Mouse (Mus musculus) G1E (cell line): Measurements from ENCODE around the gene Zswim3. TPM values are rescaled to one million over a fixed set of nuclear protein-coding genes. Genes with fewer than 3 reads are reported as not detected.
A peak's percentile ranks its signal among the peaks of the same experiment; 100 is the strongest.

Experiments used
- ATAC-seq: 2 replicates; pipeline ENCODE4 v1.8.0; 2016; ENCODE audit warnings: mild to moderate bottlenecking; ENCODE audit not compliant: insufficient number of reproducible peaks, poor library complexity, low FRiP score, severe bottlenecking; ENCODE audit errors: extremely low read depth
- DNase-seq: peaks from one replicate; pipeline ENCODE4 v3.0.0; 2012; ENCODE audit warnings: low spot score
- H3K27me3 ChIP-seq: 2 replicates; pipeline ENCODE4 v1.6.1; 2012; ENCODE audit warnings: mild to moderate bottlenecking, low read length, inconsistent platforms; ENCODE audit not compliant: insufficient read depth
- H3K36me3 ChIP-seq: replicated peaks from 2 replicates; pipeline ENCODE3; 2012; ENCODE audit warnings: mild to moderate bottlenecking, inconsistent platforms
- H3K4me1 ChIP-seq: 2 replicates; pipeline ENCODE4 v1.6.1; 2012; ENCODE audit warnings: low read depth, low read length, inconsistent platforms, mixed read lengths; ENCODE audit not compliant: insufficient read depth
- H3K4me3 ChIP-seq: 2 replicates; pipeline ENCODE4 v1.5.1; 2012; ENCODE audit warnings: low read depth, mild to moderate bottlenecking, inconsistent platforms, low read length, moderate library complexity, mixed read lengths
- H3K9me3 ChIP-seq: replicated peaks from 2 replicates; pipeline ENCODE4 v1.6.1; 2012; ENCODE audit warnings: inconsistent platforms
- CTCF ChIP-seq: IDR thresholded peaks from 2 replicates; pipeline ENCODE4 v1.5.1; 2012; ENCODE audit warnings: low read depth, low read length, inconsistent platforms, mixed read lengths
- GATA1 ChIP-seq: IDR thresholded peaks from 2 replicates; pipeline ENCODE4 v1.6.1; 2012; ENCODE audit warnings: borderline replicate concordance, low read length, inconsistent platforms, mixed read lengths
- GATA2 ChIP-seq: IDR thresholded peaks from 2 replicates; pipeline ENCODE4 v1.6.1; 2012; ENCODE audit warnings: low read depth, low read length, inconsistent platforms, borderline replicate concordance
- POLR2AphosphoS5 ChIP-seq: IDR thresholded peaks from 2 replicates; pipeline ENCODE4 v1.6.1; 2012; ENCODE audit warnings: low read depth, low read length, inconsistent platforms; ENCODE audit not compliant: insufficient replicate concordance
- TAL1 ChIP-seq: conservative IDR thresholded peaks from 2 replicates; pipeline ENCODE4 v1.6.1; 2012; ENCODE audit warnings: low read depth, low read length, inconsistent platforms, mixed read lengths
- polyA plus RNA-seq: library from polyadenylated mRNA; stranded (reverse); fragments of >175 nt; gene quantifications from 2 replicates; pipeline ENCODE4 v1.2.3, GENCODE M21; 2012
- total RNA-seq, 2 experiments: library from RNA; stranded (forward) in 1 of 2; stranded (reverse) in 1 of 2; fragments of 200-1000 nt in 1 of 2; fragments of >200 nt in 1 of 2; fragmentation: Nextera tagmentation in 1 of 2; gene quantifications; 2 replicates each; pipeline ENCODE4 v1.2.3; 2014 to 2017

Zswim3 gene
- total RNA-seq (2014; fragmentation: Nextera tagmentation) (7.1 and 10.2 TPM in 2 replicates), total RNA-seq (2017) (4.2 and 5.3 TPM in 2 replicates), polyA plus RNA-seq (1.1 and 1.2 TPM in 2 replicates)

- peak; percentile 95 for ATAC-seq
- peaks cover 34% of the 10 kb centered on the region for H3K4me1 ChIP-seq
- H3K9me3 ChIP-seq = no peaks in the 10 kb centered on the region
- peak; percentile 74; the same call in 1 of the 2 replicates for TF ChIP-seq POLR2AphosphoS5
- no peak for TF ChIP-seq GATA2
- TF ChIP-seq GATA1 = no peak
- peak; percentile 94 for DNase-seq
- H3K4me3 ChIP-seq = peak within 1 kb of the TSS; percentile 81
- H3K27me3 ChIP-seq = no peaks in the 10 kb centered on the region
- peaks cover 64% of the 10 kb centered on the region for H3K36me3 ChIP-seq
These were observed at the start of gene Zswim3, which contains the start of gene Acot8 for GRCm38 (mm10) chr2:164804533-164805331. Gene Zswim3 (plus strand): TSS chr2:164805098. Gene Acot8 (minus strand): TSS chr2:164804882.

DNA sequence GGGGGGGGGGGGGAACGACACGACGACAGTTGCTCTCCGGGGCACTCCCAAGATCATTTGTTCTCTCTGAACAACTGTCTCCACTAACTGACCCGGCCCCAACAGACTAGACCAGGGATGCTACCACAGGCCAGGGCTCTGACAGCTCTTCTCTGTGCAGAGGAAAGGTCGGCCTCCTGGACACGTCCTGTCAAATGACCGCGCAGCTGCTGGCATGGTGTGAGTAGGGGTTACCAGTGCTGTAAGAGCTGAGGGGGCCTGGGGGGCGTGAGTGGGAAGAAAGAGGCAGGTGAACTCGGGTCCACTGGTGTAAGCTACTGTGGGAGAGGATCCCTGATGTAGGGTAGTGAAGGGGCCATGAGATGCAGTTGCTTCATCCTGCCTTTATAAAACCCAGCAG is 47.1 kb upstream of the Zswim3 start:
- TF ChIP-seq TAL1 = no peak
- H3K4me3 ChIP-seq = no peak overlapping the region
- H3K4me1 ChIP-seq = peaks cover 30% of the 10 kb centered on the region
- ATAC-seq = no peak
- peaks cover 100% of the 10 kb centered on the region for H3K36me3 ChIP-seq
- DNase-seq = no peak
- H3K27me3 ChIP-seq = no peaks in the 10 kb centered on the region
- no peaks in the 10 kb centered on the region for H3K9me3 ChIP-seq

- no peaks in the 10 kb centered on the region for H3K9me3 ChIP-seq
- peaks cover 100% of the 10 kb centered on the region for H3K36me3 ChIP-seq
- TF ChIP-seq GATA2 (no peak), GATA1 (no peak), TAL1 (no peak), CTCF (no peak), POLR2AphosphoS5 (no peak)
- ATAC-seq (no peak), DNase-seq (no peak)
- no peak overlapping the region for H3K4me3 ChIP-seq
- peaks cover 33% of the 10 kb centered on the region for H3K4me1 ChIP-seq
- no peaks in the 10 kb centered on the region for H3K27me3 ChIP-seq
These were observed 46.2 kb upstream of the Zswim3 start for GRCm38 (mm10) chr2:164758692-164759091.

- Histone ChIP-seq H3K9me3 (no peaks in the 10 kb centered on the region), H3K27me3 (no peaks in the 10 kb centered on the region), H3K36me3 (peaks cover 95% of the 10 kb centered on the region), H3K4me3 (no peak overlapping the region), H3K4me1 (peaks cover 33% of the 10 kb centered on the region)
- ATAC-seq (no peak), DNase-seq (no peak)
- TF ChIP-seq CTCF (no peak), TAL1 (no peak), POLR2AphosphoS5 (no peak), GATA1 (no peak), GATA2 (no peak)
These were observed 44.7 kb upstream of the Zswim3 start for GRCm38 (mm10) chr2:164760059-164760833.

DNA sequence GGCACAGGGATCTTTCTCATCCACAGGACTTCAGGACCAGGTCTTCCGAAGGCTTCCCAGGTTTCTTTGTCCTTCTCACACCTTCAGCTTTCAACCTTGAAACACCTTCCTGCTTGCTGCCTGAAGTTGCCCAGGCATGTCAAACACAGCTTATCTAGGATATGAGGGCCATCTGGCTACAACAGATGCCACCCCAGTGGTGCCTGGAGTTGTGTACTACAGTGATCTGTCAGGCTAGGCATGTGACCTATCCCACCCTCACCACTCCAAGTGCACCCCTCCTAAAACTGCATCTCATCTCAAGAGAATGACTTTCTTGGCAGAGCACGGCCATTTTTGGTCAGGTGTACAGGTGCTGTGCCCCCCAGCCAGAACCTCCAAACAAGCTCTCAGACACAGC is 43.4 kb upstream of the Zswim3 start:
- H3K36me3 ChIP-seq = peaks cover 95% of the 10 kb centered on the region
- no peak for TF ChIP-seq POLR2AphosphoS5
- no peak for TF ChIP-seq TAL1
- no peak for TF ChIP-seq GATA2
- no peak for TF ChIP-seq CTCF
- no peak for TF ChIP-seq GATA1
- H3K4me3 ChIP-seq = no peak overlapping the region
- DNase-seq = no peak
- H3K9me3 ChIP-seq = no peaks in the 10 kb centered on the region
- H3K27me3 ChIP-seq = no peaks in the 10 kb centered on the region
- no peak; the same call in 1 of the 2 replicates for ATAC-seq
- peaks cover 30% of the 10 kb centered on the region for H3K4me1 ChIP-seq

GRCm38 (mm10) chr2:164761971-164762370 is 42.9 kb upstream of the Zswim3 start:
- no peaks in the 10 kb centered on the region for H3K9me3 ChIP-seq
- no peak for DNase-seq
- peaks cover 30% of the 10 kb centered on the region for H3K4me1 ChIP-seq
- H3K36me3 ChIP-seq = peaks cover 95% of the 10 kb centered on the region
- TF ChIP-seq CTCF = no peak
- TF ChIP-seq GATA2 = no peak
- no peak for TF ChIP-seq GATA1
- TF ChIP-seq POLR2AphosphoS5 = no peak
- TF ChIP-seq TAL1 = no peak
- H3K27me3 ChIP-seq = no peaks in the 10 kb centered on the region
- no peak overlapping the region for H3K4me3 ChIP-seq
- ATAC-seq = no peak
